Mouse (Mus musculus): ENCODE measurements at regions not wholly inside any gene's neighbourhood (a gene's known extent, or its start where the extent isn't known, plus 50 kb on each side); places are given as distances from the start of the nearest gene placed in this dataset.

GRCm38 (mm10) chr9:30521556-30522240 is 94.8 kb downstream of the Snx19 start:
- DNase-seq (ENCODE audit: low spot score): no peak

GRCm38 (mm10) chr9:30520853-30521439 is 94.0 kb downstream of the Snx19 start:
- no peak for DNase-seq (ENCODE audit: low spot score)

- no peak for DNase-seq (ENCODE audit: low spot score)
These were observed 93.2 kb downstream of the Snx19 start for GRCm38 (mm10) chr9:30520116-30520515.

GRCm38 (mm10) chr9:30519231-30519630 is 92.3 kb downstream of the Snx19 start:
- DNase-seq (ENCODE audit: low spot score): no peak
